Mouse (Mus musculus): ENCODE measurements around the gene Ccdc96.

GRCm38 (mm10) chr5:36517596-36517995 is 33.2 kb downstream of the Ccdc96 start:
- TF ChIP-seq CTCF (IDR thresholded peaks at IDR 0.05; ENCODE audit: insufficient read depth, low read length) = no peak
- TF ChIP-seq POLR2A (IDR thresholded peaks at IDR 0.05; ENCODE audit: borderline replicate concordance, extremely low read depth, low read depth, low read length) = no peak

Measured in lung, adult 2 months (tissue).